Mouse (Mus musculus): Measurements from ENCODE around the gene Olfr1396. TPM values are rescaled to one million over a fixed set of nuclear protein-coding genes. Genes with fewer than 3 reads are reported as not detected.
A peak's percentile ranks its signal among the peaks of the same experiment; 100 is the strongest.

Olfr1396 gene
- polyA plus RNA-seq, 1 experiment from 2014 or later: not detected

- H3K36me3 ChIP-seq (ENCODE audit: insufficient read depth, low read length): no peaks in the 10 kb centered on the region
- no peak overlapping the region for H3K4me2 ChIP-seq (replicated peaks; ENCODE audit: low read depth, low read length)
- H3K9me3 ChIP-seq (ENCODE audit: low read length): no peaks in the 10 kb centered on the region
- H3K4me1 ChIP-seq (ENCODE audit: insufficient read depth, low read depth, low read length): no peaks in the 10 kb centered on the region
- TF ChIP-seq CTCF (IDR thresholded peaks at IDR 0.05): no peak
- no peak for TF ChIP-seq EP300 (IDR thresholded peaks at IDR 0.05)
- no peak overlapping the region for H3K9ac ChIP-seq (replicated peaks; ENCODE audit: low read depth)
- no peak overlapping the region for H3K27ac ChIP-seq (ENCODE audit: low read length)
- no peak for ATAC-seq
- 29% methylated on average over 2 of the region's 2 CpGs for WGBS
- no peak overlapping the region for H3K4me3 ChIP-seq (ENCODE audit: low read depth, low read length)
- H3K27me3 ChIP-seq (replicated peaks; ENCODE audit: insufficient read depth, low read length): no peaks in the 10 kb centered on the region
- DNase-seq (ENCODE audit: low spot score): no peak
Measured at GRCm38 (mm10) chr11:49114158-49114557, 516 bp downstream of the Olfr1396 start.

GRCm38 (mm10) chr11:49112624-49113219 lies 2.0 kb downstream of the Olfr1396 start:
- 63% methylated on average over 6 of the region's 6 CpGs for WGBS
- no peak for ATAC-seq

DNA sequence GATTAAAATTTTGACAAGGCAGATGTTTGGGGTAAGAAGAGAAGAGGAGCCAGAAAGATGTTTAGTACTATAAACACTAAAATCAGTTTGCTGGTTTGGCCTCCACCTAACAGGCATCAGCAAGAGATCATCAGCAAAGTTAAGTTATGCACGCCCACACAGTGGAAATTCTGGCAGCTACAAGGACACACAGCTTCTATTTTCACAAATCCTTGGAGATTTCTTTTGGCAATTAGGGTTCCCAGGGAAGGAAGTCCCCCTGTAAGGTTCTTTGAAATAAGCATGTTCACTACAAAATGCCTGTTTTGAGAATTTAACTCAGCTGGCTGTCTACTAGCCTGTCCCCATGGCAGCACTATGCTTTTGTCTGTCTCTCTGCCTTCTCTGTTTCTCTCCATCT lies 3.7 kb downstream of the Olfr1396 start:
- Histone ChIP-seq H3K27ac (ENCODE audit: low read length) (no peak overlapping the region), H3K4me2 (replicated peaks; ENCODE audit: low read depth, low read length) (no peak overlapping the region), H3K4me1 (ENCODE audit: insufficient read depth, low read depth, low read length) (no peaks in the 10 kb centered on the region), H3K9ac (replicated peaks; ENCODE audit: low read depth) (no peak overlapping the region), H3K4me3 (ENCODE audit: low read depth, low read length) (no peak overlapping the region), H3K9me3 (ENCODE audit: low read length) (no peaks in the 10 kb centered on the region), H3K27me3 (replicated peaks; ENCODE audit: insufficient read depth, low read length) (no peaks in the 10 kb centered on the region), H3K36me3 (ENCODE audit: insufficient read depth, low read length) (no peaks in the 10 kb centered on the region)
- no peak for ATAC-seq
- TF ChIP-seq EP300 (IDR thresholded peaks at IDR 0.05) (no peak), CTCF (IDR thresholded peaks at IDR 0.05) (no peak)
- WGBS: 52% methylated on average over 1 of the region's 1 CpGs
- DNase-seq (ENCODE audit: low spot score): no peak

More at GRCm38 (mm10) chr11:49112624-49113219, 2.0 kb downstream of the Olfr1396 start:
- Histone ChIP-seq H3K27me3 (replicated peaks; ENCODE audit: insufficient read depth, low read length) (no peaks in the 10 kb centered on the region), H3K36me3 (ENCODE audit: insufficient read depth, low read length) (no peaks in the 10 kb centered on the region), H3K27ac (ENCODE audit: low read length) (no peak overlapping the region), H3K9ac (replicated peaks; ENCODE audit: low read depth) (no peak overlapping the region), H3K4me2 (replicated peaks; ENCODE audit: low read depth, low read length) (no peak overlapping the region), H3K4me1 (ENCODE audit: insufficient read depth, low read depth, low read length) (no peaks in the 10 kb centered on the region), H3K4me3 (ENCODE audit: low read depth, low read length) (no peak overlapping the region), H3K9me3 (ENCODE audit: low read length) (no peaks in the 10 kb centered on the region)
- no peak for DNase-seq (ENCODE audit: low spot score)
- TF ChIP-seq EP300 (IDR thresholded peaks at IDR 0.05) (no peak), CTCF (IDR thresholded peaks at IDR 0.05) (no peak)

DNA sequence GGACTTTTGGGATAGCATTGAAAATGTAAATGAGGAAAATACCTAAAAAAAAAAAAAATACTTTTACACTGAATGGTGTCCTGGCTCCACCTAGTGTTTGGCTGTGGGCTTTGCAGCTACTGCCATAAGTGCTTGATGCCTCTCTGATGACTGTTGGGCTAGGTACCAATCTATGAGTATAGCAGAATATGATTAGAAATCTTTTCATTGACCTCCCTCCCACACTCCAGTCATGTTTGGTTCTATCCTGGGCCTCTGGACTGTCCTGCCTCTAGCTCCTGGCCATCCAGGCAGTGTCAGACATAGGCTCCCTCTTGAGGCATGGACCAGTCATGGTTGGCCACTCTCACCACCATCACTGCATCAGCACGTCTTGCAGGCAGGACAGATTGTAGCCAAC lies 5.8 kb downstream of the Olfr1396 start:
- Histone ChIP-seq H3K4me1 (ENCODE audit: insufficient read depth, low read depth, low read length) (no peaks in the 10 kb centered on the region), H3K4me3 (ENCODE audit: low read depth, low read length) (no peak overlapping the region), H3K9me3 (ENCODE audit: low read length) (no peaks in the 10 kb centered on the region), H3K4me2 (replicated peaks; ENCODE audit: low read depth, low read length) (no peak overlapping the region), H3K27me3 (replicated peaks; ENCODE audit: insufficient read depth, low read length) (no peaks in the 10 kb centered on the region), H3K27ac (ENCODE audit: low read length) (no peak overlapping the region), H3K9ac (replicated peaks; ENCODE audit: low read depth) (no peak overlapping the region), H3K36me3 (ENCODE audit: insufficient read depth, low read length) (no peaks in the 10 kb centered on the region)
- TF ChIP-seq CTCF (IDR thresholded peaks at IDR 0.05) (peak; percentile 75), EP300 (IDR thresholded peaks at IDR 0.05) (no peak)
- no peak for ATAC-seq
- 18% methylated on average over 1 of the region's 1 CpGs for whole genome bisulfite sequencing
- peak; percentile 56 for DNase-seq (ENCODE audit: low spot score)

DNA sequence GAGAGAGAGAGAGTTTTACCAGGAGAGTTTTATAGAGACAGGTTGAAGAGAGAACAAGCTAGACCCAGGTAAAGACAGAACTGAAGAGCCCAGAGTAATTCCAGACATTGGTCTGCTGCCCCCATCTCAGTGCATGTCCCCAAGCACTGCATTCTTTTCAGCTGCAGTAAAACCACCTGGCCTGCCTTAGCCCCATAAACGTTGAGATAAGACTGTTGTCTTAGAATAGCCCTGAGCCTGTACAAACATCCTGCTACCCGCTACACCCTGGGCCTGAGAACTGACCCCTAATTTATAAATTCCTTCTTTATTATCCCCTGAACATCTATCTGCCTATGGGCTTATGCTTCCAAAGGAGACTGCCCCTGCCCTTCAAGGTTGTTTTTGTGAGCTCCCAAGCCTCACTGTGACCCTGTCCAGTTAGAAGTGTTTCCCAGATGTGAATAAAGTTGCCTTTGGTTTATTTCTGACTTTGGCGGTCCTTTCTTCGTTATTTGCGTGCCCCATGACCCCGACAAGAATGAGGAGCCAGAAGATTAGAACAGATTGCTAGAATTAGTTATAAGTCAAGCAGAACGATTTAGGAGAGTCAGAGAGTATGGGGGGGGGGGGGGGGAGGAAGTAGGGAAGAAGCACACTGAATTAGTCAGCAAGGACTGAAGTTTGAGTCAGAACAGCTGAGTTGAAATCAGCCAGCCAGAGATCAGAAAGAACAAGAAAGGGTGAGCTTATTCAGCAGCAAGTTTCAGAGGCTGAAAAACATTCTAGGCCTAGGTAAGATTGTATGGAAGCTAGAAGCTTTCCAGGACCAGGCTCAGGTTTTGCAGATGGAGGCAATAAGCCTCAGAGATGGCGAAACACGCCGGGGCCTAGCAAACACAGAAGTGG lies 6.8 kb downstream of the Olfr1396 start:
- Histone ChIP-seq H3K27me3 (replicated peaks; ENCODE audit: insufficient read depth, low read length) (no peaks in the 10 kb centered on the region), H3K36me3 (ENCODE audit: insufficient read depth, low read length) (no peaks in the 10 kb centered on the region), H3K4me1 (ENCODE audit: insufficient read depth, low read depth, low read length) (no peaks in the 10 kb centered on the region), H3K4me3 (ENCODE audit: low read depth, low read length) (no peak overlapping the region), H3K27ac (ENCODE audit: low read length) (no peak overlapping the region), H3K9me3 (ENCODE audit: low read length) (no peaks in the 10 kb centered on the region), H3K9ac (replicated peaks; ENCODE audit: low read depth) (no peak overlapping the region), H3K4me2 (replicated peaks; ENCODE audit: low read depth, low read length) (no peak overlapping the region)
- no peak for ATAC-seq
- WGBS: 59% methylated on average over 10 of the region's 10 CpGs
- TF ChIP-seq EP300 (IDR thresholded peaks at IDR 0.05) (no peak), CTCF (IDR thresholded peaks at IDR 0.05) (no peak)
- no peak for DNase-seq (ENCODE audit: low spot score)

- ATAC-seq: peak; percentile 16; the same call in 1 of the 2 replicates
- Histone ChIP-seq H3K27me3 (replicated peaks; ENCODE audit: insufficient read depth, low read length) (no peaks in the 10 kb centered on the region), H3K4me1 (ENCODE audit: insufficient read depth, low read depth, low read length) (no peaks in the 10 kb centered on the region), H3K4me3 (ENCODE audit: low read depth, low read length) (no peak overlapping the region), H3K4me2 (replicated peaks; ENCODE audit: low read depth, low read length) (no peak overlapping the region), H3K27ac (ENCODE audit: low read length) (no peak overlapping the region), H3K9ac (replicated peaks; ENCODE audit: low read depth) (no peak overlapping the region), H3K36me3 (ENCODE audit: insufficient read depth, low read length) (no peaks in the 10 kb centered on the region), H3K9me3 (ENCODE audit: low read length) (no peaks in the 10 kb centered on the region)
- no peak for TF ChIP-seq CTCF (IDR thresholded peaks at IDR 0.05)
- TF ChIP-seq EP300 (IDR thresholded peaks at IDR 0.05): no peak
- 64% methylated on average over 1 of the region's 1 CpGs for WGBS
- DNase-seq (ENCODE audit: low spot score): no peak
Measured at GRCm38 (mm10) chr11:49105752-49106151, 8.9 kb downstream of the Olfr1396 start.

All from lung, postnatal 0 days (tissue).